Mouse (Mus musculus) midbrain, embryonic 10.5 days (tissue): ENCODE measurements around the gene Rps6ka2. TPM values are rescaled to one million over a fixed set of nuclear protein-coding genes. Genes with fewer than 3 reads are reported as not detected.
"Not testable (repeated sequence)": the region's sequence is repeated elsewhere in the genome, so short reads cannot be mapped to it uniquely, and the experiment has no call there.

Source experiments
- DNase-seq: peaks from one replicate; pipeline ENCODE4 v3.0.0-alpha.2; 2017; ENCODE audit warnings: low spot score
- H3K27ac ChIP-seq: fragments of 300-500 bp; sonication (generic); replicated peaks from 2 replicates; pipeline ENCODE4 v1.5.1; 2016; ENCODE audit warnings: mild to moderate bottlenecking
- H3K27me3 ChIP-seq: fragments of 300-500 bp; sonication (generic); 2 replicates; pipeline ENCODE4 v1.6.1; 2016; ENCODE audit warnings: low read depth, mild to moderate bottlenecking; ENCODE audit not compliant: poor library complexity, severe bottlenecking
- H3K36me3 ChIP-seq: fragments of 300-500 bp; sonication (generic); 2 replicates; pipeline ENCODE4 v1.6.1; 2016; ENCODE audit warnings: mild to moderate bottlenecking, moderate library complexity
- H3K4me1 ChIP-seq: fragments of 300-500 bp; sonication (generic); 2 replicates; pipeline ENCODE4 v1.6.1; 2016
- H3K4me3 ChIP-seq: fragments of 300-500 bp; sonication (generic); 2 replicates; pipeline ENCODE4 v1.5.1; 2016; ENCODE audit warnings: mild to moderate bottlenecking, moderate library complexity
- H3K9me3 ChIP-seq: fragments of 300-500 bp; sonication (generic); replicated peaks from 2 replicates; pipeline ENCODE4 v1.6.1; 2016; ENCODE audit warnings: mild to moderate bottlenecking
- whole genome bisulfite sequencing: fragments of 180-500 bp; shearing (Covaris S2); methylation state at CpG from one replicate; pipeline ENCODE4 v1.1.7; 2016; 5-methylcytosine and 5-hydroxymethylcytosine counted together
- polyA plus RNA-seq: library from polyadenylated mRNA; unstranded; fragments of >200 nt; fragmentation: Nextera tagmentation; extraction: Ambion mirVana; gene quantifications from 2 replicates; pipeline ENCODE4 v1.2.1, GENCODE M21; 2016

Gene Rps6ka2
- polyA plus RNA-seq, 1 experiment from 2014 or later = 21.4 TPM

DNA sequence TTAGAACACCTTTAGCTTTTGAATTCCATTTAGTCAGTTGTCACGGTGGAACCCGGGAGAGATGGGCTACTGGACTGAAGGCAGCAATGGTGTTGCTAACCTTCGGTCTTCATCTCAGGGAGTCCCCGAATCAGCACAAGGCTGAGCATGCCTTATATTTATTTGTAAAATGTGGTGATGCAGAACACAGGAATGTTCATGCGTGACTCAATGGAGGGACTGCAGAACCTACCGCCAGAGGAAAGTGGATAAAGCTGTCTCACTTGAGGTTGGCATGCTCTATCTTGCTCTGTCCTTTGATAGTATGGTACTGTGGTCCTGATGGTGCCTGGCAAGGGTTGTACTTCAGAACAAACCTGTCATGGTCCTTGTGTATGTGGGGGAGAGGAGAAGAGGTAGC is 8.3 kb downstream of the Rps6ka2 start:
- no peaks in the 10 kb centered on the region for H3K27me3 ChIP-seq
- H3K9me3 ChIP-seq = no peaks in the 10 kb centered on the region
- 94% methylated on average over 6 of the region's 6 CpGs for WGBS
- H3K4me1 ChIP-seq = peaks cover 41% of the 10 kb centered on the region
- no peak overlapping the region for H3K27ac ChIP-seq
- DNase-seq = no peak
- H3K4me3 ChIP-seq = no peak overlapping the region
- H3K36me3 ChIP-seq = no peaks in the 10 kb centered on the region

DNA sequence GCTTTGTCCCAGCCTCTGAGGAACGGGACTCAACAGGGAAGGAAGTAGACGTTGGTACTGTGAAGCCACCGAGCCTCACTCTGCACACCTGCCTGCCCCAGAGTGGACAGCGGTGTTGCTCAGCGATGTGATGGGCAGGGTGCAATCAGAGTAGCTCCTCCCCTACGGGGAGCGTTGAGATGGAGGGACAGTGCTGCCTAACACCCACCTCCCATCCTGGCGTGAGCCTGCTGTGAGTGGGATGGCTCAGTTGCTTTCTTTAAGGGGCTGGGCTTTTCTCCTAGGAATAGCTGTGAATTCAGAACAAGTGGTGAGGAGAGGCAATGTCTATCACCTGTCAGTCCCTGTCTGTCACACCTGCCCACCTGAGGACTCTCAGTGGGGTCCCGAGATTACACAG is 12.3 kb downstream of the Rps6ka2 start:
- Histone ChIP-seq H3K27me3 (no peaks in the 10 kb centered on the region), H3K9me3 (no peaks in the 10 kb centered on the region), H3K27ac (0 out of 2 replicates have a peak overlapping the region, but pooled peaks have one; percentile 49), H3K4me1 (peaks cover 35% of the 10 kb centered on the region), H3K36me3 (peaks cover 4% of the 10 kb centered on the region; the same call in 1 of the 2 replicates), H3K4me3 (no peak overlapping the region)
- 67% methylated on average over 9 of the region's 9 CpGs for WGBS
- no peak for DNase-seq

DNA sequence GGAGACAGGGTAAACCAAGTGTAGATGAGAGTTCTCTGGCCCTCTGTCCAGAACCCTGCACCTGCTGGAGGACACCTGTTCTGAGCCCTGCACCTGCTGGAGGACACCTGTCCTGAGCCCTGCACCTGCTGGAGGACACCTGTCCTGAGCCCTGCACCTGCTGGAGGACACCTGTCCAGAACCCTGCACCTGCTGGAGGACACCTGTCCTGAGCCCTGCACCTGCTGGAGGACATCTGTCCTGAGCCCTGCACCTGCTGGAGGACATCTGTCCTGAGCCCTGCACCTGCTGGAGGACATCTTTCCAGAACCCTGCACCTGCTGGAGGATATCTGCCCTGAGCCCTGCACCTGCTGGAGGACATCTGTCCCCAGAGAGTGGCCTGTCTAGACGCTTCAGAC is 17.1 kb downstream of the Rps6ka2 start:
- WGBS = 87% methylated on average over 1 of the region's 1 CpGs
- not testable (repeated sequence) for H3K9me3 ChIP-seq, DNase-seq, H3K36me3 ChIP-seq, H3K4me3 ChIP-seq, H3K27me3 ChIP-seq, H3K27ac ChIP-seq, H3K4me1 ChIP-seq

DNA sequence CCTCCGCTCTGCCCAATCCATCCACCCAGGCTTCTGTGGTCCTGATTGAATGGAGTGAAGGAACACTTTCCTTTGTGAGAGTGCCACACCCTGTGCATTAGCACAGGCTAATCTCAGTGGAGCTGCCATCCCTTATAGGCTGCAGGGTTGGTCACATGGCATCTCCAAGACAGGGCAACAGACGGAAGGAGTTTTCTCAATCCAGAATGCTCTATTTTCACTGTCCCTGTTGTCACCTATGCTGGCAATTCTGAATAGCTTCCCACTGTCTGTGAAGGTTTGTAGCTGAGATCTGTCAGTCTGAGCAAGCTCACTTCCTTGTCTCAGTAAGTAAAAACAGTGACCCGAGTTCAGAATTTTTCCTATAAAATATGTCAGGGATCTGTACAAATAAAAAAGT is 19.5 kb downstream of the Rps6ka2 start:
- no peaks in the 10 kb centered on the region for H3K9me3 ChIP-seq
- 0 out of 2 replicates have a peak, but pooled peaks cover under 1% of the 10 kb centered on the region for H3K4me1 ChIP-seq
- no peaks in the 10 kb centered on the region for H3K27me3 ChIP-seq
- no peak overlapping the region for H3K27ac ChIP-seq
- H3K4me3 ChIP-seq = no peak overlapping the region
- DNase-seq = no peak
- H3K36me3 ChIP-seq = peaks cover 5% of the 10 kb centered on the region; the same call in 1 of the 2 replicates
- 92% methylated on average over 3 of the region's 3 CpGs for WGBS

DNA sequence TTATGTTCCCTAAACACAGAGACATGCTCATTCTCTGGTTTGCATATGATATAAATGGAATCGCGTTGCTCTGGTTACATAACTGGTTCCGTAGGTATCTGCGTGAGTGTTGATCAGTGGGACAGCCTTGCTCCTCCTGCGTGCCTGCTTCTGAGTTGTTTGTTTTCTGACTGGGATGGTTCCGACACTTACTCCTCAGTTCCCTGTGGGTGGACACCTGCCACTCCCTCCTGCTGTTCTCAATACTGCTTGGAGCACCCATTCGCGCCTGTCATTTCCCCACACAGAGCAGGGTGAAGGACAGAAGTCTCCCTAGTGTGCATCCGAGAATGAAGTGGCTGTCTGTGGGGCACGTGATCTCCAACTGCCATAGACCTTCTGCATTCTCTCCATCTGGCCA is 20.1 kb downstream of the Rps6ka2 start:
- WGBS = 89% methylated on average over 10 of the region's 10 CpGs
- no peak for DNase-seq
- Histone ChIP-seq H3K9me3 (no peaks in the 10 kb centered on the region), H3K27me3 (no peaks in the 10 kb centered on the region), H3K4me3 (no peak overlapping the region), H3K27ac (no peak overlapping the region), H3K4me1 (no peaks in the 10 kb centered on the region), H3K36me3 (peaks cover 5% of the 10 kb centered on the region; the same call in 1 of the 2 replicates)

DNA sequence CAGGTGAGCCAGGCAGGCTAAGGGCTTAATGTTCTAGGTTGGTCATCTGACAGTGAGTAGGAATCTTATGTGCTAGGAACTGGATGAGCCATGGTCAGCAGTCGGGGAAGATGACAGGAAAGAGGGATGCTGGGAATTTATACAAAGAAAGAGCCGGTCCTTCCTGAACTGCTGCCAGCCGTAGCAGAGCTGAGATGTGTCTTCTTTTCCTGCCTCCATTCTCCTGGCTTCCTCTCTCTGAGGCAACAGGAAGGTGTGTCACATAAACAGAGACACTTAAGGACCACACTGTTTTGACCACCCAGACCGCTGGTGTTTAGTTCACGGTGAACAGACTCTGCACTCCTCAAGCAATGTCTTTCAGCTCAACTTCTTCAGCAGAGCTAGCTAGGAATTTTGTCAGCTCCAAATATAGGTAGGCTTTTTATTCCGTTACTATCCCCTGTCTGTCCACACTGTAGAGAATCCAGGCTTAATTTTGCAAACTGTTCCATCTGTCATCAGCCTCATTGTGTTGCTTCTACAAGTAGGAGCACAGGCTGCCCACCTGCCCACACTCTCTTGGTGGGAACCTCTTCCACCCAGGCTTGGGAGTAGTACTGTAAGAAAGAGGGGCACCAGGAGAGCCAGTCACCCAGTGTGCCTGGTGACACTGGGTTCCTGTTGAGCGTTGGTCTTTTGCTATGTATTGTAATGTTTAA is 24.4 kb downstream of the Rps6ka2 start:
- WGBS = 92% methylated on average over 7 of the region's 7 CpGs
- DNase-seq = no peak

DNA sequence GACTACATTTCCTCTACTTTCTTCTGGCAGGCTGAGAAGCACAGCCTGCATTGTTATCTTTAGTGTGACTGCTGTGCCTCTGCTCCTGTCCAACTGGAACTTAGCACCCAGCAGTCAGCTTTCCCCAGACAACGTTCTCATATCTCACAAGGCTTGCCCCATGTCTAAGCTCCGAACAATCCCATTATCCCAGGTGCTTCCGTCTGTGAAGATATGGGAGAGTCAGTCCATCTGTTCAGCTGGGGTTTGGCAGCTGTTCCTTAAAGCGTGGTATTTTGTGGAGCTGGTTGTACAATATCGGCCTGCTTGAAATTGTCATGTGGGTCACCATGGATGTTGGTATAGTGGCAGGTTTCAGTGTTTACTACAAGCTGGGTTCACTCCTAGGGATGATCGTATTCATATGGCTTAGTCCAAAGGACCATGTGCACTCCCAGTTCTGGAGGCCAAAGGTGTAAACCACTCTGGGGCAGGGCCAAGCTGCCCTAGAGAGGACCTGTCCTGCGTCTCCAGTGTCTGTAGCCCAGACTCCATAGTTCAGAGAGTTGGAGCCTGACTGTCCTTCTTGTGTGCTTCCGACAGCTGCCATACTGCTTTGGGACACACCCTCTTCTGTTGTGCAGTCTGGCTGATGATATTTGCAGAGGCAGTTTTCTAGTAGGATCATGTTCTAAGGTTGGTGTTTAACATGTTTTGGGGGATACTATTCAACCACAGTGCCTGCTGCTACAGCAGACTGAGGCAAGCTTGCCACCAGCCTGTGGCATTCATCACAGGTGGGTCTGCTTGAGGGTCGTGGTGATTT is 27.4 kb downstream of the Rps6ka2 start:
- WGBS = 76% methylated on average over 9 of the region's 9 CpGs
- H3K4me1 ChIP-seq = peaks cover 17% of the 10 kb centered on the region
- H3K4me3 ChIP-seq = no peak overlapping the region
- H3K9me3 ChIP-seq = no peaks in the 10 kb centered on the region
- DNase-seq = no peak
- peak overlapping the region; percentile 55; the same call in 1 of the 2 replicates for H3K27ac ChIP-seq
- H3K27me3 ChIP-seq = no peaks in the 10 kb centered on the region
- no peaks in the 10 kb centered on the region for H3K36me3 ChIP-seq

More for the DNA sequence above, 24.4 kb downstream of the Rps6ka2 start:
- Histone ChIP-seq H3K9me3 (no peaks in the 10 kb centered on the region), H3K4me3 (no peak overlapping the region), H3K27me3 (no peaks in the 10 kb centered on the region), H3K4me1 (peaks cover 14% of the 10 kb centered on the region), H3K36me3 (no peaks in the 10 kb centered on the region), H3K27ac (no peak overlapping the region)

DNA sequence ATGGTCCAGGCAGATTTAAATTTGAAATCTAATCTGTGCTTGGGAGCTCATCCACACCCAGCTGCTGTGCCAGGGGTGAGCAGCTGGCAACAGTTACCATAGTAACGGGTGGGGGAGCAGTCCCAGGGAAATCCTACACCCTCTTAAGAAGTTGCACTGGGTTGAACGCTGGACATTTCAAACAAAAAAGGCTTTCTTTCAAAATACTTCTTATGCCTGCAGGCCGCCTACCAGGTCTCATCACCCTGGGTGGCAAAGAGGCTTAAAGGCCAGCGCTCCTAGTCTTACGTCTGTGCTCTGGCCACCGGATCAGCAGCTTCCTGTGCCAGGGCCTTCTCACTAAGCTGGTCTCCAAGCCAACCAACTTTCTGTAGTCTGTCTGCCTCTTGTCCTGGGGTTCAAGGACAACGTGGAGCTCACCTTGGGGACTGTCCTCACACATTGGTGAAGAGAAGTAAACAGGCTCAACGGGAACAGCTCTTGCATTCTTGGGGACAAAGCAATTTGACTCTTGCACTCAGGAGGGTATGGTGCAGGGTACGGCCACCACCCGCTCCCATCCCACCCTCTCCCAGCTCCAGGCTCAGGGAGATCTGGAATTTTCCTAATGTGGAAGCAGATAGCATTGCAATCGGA is 35.0 kb downstream of the Rps6ka2 start:
- no peaks in the 10 kb centered on the region for H3K27me3 ChIP-seq
- no peaks in the 10 kb centered on the region for H3K36me3 ChIP-seq
- H3K27ac ChIP-seq = peak overlapping the region; percentile 78
- no peak overlapping the region for H3K4me3 ChIP-seq
- peaks cover 59% of the 10 kb centered on the region for H3K4me1 ChIP-seq
- DNase-seq = peak; percentile 67
- no peaks in the 10 kb centered on the region for H3K9me3 ChIP-seq
- WGBS = 35% methylated on average over 11 of the region's 11 CpGs

DNA sequence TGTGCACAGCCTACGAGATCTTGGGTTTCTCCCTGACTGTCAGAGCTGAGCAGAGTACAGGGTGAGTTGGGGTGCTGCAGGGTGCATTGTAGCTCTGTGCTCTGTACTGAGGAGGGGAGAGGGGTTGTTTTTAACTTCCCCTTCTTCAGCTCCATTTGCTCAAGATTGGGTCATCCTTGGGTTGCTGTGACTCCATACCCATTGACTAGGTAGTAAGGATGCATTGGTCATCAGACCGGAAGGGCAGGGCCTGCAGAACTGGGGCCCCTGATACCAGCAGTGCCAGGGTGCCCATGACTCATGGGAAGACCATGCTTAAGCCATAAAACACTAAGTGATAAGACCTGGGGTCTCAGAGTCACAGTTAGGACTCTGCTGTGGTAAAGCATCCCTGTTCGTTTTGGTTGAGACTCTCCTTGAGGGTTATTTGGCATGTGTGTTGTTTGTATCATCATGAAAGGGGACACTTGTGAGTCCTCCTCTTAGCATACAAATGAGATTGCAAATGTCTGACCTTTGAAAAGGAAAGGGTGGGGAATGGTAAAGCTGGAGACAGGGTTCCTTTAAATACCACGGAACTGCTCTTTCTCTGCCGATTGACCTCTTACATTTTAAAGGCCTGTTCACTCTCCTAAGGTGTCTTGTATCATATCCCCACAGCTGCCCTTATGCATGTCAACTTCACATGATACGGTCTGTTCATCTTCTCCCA is 36.7 kb downstream of the Rps6ka2 start:
- H3K4me3 ChIP-seq = no peak overlapping the region
- H3K27ac ChIP-seq = no peak overlapping the region
- no peaks in the 10 kb centered on the region for H3K27me3 ChIP-seq
- DNase-seq = no peak
- no peaks in the 10 kb centered on the region for H3K9me3 ChIP-seq
- no peaks in the 10 kb centered on the region for H3K36me3 ChIP-seq
- peaks cover 70% of the 10 kb centered on the region for H3K4me1 ChIP-seq
- 80% methylated on average over 6 of the region's 6 CpGs for WGBS

DNA sequence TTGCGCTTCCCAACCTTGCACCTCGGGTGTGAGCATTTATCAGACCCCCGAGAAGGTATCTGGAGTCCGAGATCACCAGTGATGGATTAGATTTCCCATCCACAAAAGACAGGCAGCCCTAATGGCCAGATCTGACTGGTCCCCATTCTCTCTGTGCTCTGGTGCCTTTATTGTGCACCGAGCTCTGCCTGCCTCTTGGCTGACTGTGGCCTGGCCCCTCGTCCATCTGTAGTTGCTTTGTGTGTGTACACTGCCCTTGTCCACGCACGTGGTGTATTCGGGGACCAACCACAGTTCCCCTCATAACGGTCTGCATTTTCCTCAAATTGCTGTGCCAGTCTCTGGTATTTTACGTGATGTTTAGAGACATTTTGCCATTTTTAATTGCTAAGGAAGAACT is 40.7 kb downstream of the Rps6ka2 start:
- H3K27ac ChIP-seq = peak overlapping the region; percentile 65
- no peaks in the 10 kb centered on the region for H3K9me3 ChIP-seq
- no peak overlapping the region for H3K4me3 ChIP-seq
- DNase-seq = no peak
- 64% methylated on average over 11 of the region's 11 CpGs for WGBS
- no peaks in the 10 kb centered on the region for H3K36me3 ChIP-seq
- H3K4me1 ChIP-seq = peaks cover 63% of the 10 kb centered on the region
- H3K27me3 ChIP-seq = no peaks in the 10 kb centered on the region

DNA sequence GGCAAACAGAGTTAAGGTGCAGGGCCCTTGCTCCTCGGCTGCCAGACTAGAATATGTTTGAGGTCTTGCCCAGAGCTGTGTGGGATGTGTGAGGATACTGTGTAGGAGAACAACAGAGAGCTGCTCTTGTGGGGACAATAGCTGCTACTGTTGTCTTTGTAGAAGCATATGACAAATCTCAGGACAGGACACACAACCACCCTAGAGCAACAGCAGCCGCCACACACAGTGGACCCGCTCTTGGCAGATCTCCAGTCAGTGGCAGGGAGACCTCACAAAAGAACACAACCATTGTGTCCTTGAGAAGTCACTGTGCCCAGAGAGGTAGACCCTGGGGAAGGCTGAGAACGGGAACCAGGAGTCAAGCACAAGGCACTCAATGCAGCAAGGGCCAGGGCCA is 42.0 kb downstream of the Rps6ka2 start:
- Histone ChIP-seq H3K4me1 (peaks cover 52% of the 10 kb centered on the region), H3K4me3 (no peak overlapping the region), H3K36me3 (no peaks in the 10 kb centered on the region), H3K9me3 (no peaks in the 10 kb centered on the region), H3K27me3 (no peaks in the 10 kb centered on the region), H3K27ac (no peak overlapping the region)
- no peak for DNase-seq
- WGBS = 88% methylated on average over 4 of the region's 4 CpGs

DNA sequence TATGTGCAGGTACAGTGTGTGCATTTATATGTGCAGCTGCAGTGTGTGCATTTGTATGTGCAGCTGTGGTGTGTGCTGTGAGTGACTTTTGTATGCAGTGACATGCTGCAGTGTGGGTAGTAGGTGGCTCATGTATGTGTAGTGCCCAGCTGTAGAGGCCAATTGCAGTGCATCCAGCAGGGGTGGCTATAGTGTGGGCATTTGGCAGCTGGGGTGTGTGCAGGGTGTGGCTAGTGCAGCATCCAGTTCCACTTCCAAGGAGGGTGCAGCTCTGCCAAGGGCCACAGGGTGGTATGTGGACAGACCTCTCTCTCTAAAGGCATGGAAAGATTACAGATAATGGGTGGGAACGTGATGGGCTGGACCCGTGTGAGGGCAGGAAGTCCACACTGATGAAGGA is 43.3 kb downstream of the Rps6ka2 start:
- Histone ChIP-seq H3K27ac (no peak overlapping the region), H3K9me3 (no peaks in the 10 kb centered on the region), H3K4me1 (peaks cover 46% of the 10 kb centered on the region), H3K4me3 (no peak overlapping the region), H3K27me3 (no peaks in the 10 kb centered on the region), H3K36me3 (no peaks in the 10 kb centered on the region)
- DNase-seq = no peak
- 86% methylated on average over 2 of the region's 2 CpGs for WGBS
